Mouse (Mus musculus) heart, postnatal 0 days (tissue): ENCODE results near the gene Ttc17.

Experiments
- CTCF ChIP-seq: IDR thresholded peaks from 2 replicates; pipeline ENCODE4 v1.5.1; 2016; ENCODE audit warnings: antibody characterized with exemption, control low read depth, low read depth
- EP300 ChIP-seq: IDR thresholded peaks from 2 replicates; pipeline ENCODE4 v1.6.1; 2016; ENCODE audit warnings: antibody characterized with exemption, low read depth

- TF ChIP-seq CTCF, result no peak
- TF ChIP-seq EP300, result no peak
Observed at GRCm38 (mm10) chr2:94336336-94336735, 70.2 kb downstream of the Ttc17 start.
